In genomic region chr7:126861429-126862130, GRCm38 (mm10) we compare ENCODE assay signal across 8 mouse cellular contexts. TPM values are rescaled to one million over a fixed set of nuclear protein-coding genes. Genes with fewer than 3 reads are reported as not detected.
DNase-seq lines count a peak whose midpoint lies in the region; ATAC-seq and TF ChIP-seq lines count a peak whose summit lies in the region.

Hirip3 (plus strand) TSS chr7:126861972.

- H3K4me1 ChIP-seq in E14TG2a.4 (replicated peaks; ENCODE audit: low read depth, low read length) = peaks cover 85% of the 10 kb centered on the region
- H3K4me1 ChIP-seq in forebrain, embryonic 13.5 days = peaks cover 33% of the 10 kb centered on the region
- H3K4me1 ChIP-seq in liver, postnatal 0 days (ENCODE audit: insufficient read depth) = peaks cover 17% of the 10 kb centered on the region
- peaks cover 18% of the 10 kb centered on the region for H3K4me1 ChIP-seq in neural tube, embryonic 14.5 days (ENCODE audit: control insufficient read depth, insufficient read depth, low read length)

- peak within 1 kb of the TSS; percentile 95 for H3K4me3 ChIP-seq in E14TG2a.4 (replicated peaks; ENCODE audit: low read length)
- H3K4me3 ChIP-seq in forebrain, embryonic 13.5 days = peak within 1 kb of the TSS; percentile 65
- peak within 1 kb of the TSS; percentile 72 for H3K4me3 ChIP-seq in liver, postnatal 0 days (ENCODE audit: low read depth, low read length)
- H3K4me3 ChIP-seq in neural tube, embryonic 14.5 days (ENCODE audit: low read depth, low read length) = peak within 1 kb of the TSS; percentile 38

- peak within 1 kb of the TSS; percentile 68 for H3K9ac ChIP-seq in forebrain, embryonic 13.5 days
- peak within 1 kb of the TSS; percentile 78 for H3K9ac ChIP-seq in liver, postnatal 0 days (replicated peaks)
- H3K9ac ChIP-seq in neural tube, embryonic 14.5 days (replicated peaks; ENCODE audit: low read depth, low read length) = peak within 1 kb of the TSS; percentile 56

- no peak for TF ChIP-seq CTCF in E14TG2a.4 (conservative IDR thresholded peaks at IDR 0.05; ENCODE audit: low read length)
- no peak for TF ChIP-seq CTCF in liver, postnatal 0 days (IDR thresholded peaks at IDR 0.05; ENCODE audit: low read depth)

- peaks cover 6% of the 10 kb centered on the region for H3K9me3 ChIP-seq in E14TG2a.4 (ENCODE audit: low read length)
- H3K9me3 ChIP-seq in forebrain, embryonic 13.5 days (replicated peaks) = no peaks in the 10 kb centered on the region
- H3K9me3 ChIP-seq in liver, postnatal 0 days (ENCODE audit: low read length) = no peaks in the 10 kb centered on the region
- no peaks in the 10 kb centered on the region for H3K9me3 ChIP-seq in neural tube, embryonic 14.5 days (ENCODE audit: control insufficient read depth, low read length)

- H3K27me3 ChIP-seq in E14TG2a.4 (ENCODE audit: insufficient read depth, low read length) = no peaks in the 10 kb centered on the region
- no peaks in the 10 kb centered on the region for H3K27me3 ChIP-seq in forebrain, embryonic 13.5 days
- no peaks in the 10 kb centered on the region for H3K27me3 ChIP-seq in liver, postnatal 0 days (ENCODE audit: insufficient read depth, low read length)
- H3K27me3 ChIP-seq in neural tube, embryonic 14.5 days (ENCODE audit: control insufficient read depth, insufficient read depth, low read length) = no peaks in the 10 kb centered on the region

- H3K36me3 ChIP-seq in E14TG2a.4 (ENCODE audit: insufficient read depth, low read length) = peaks cover 83% of the 10 kb centered on the region
- peaks cover 65% of the 10 kb centered on the region for H3K36me3 ChIP-seq in forebrain, embryonic 13.5 days (ENCODE audit: poor library complexity, severe bottlenecking)
- peaks cover 53% of the 10 kb centered on the region for H3K36me3 ChIP-seq in liver, postnatal 0 days (replicated peaks; ENCODE audit: insufficient read depth, low read length)
- peaks cover 21% of the 10 kb centered on the region for H3K36me3 ChIP-seq in neural tube, embryonic 14.5 days (ENCODE audit: control insufficient read depth, insufficient read depth, low read length)

- peak within 1 kb of the TSS; percentile 77 for H3K27ac ChIP-seq in forebrain, embryonic 13.5 days
- H3K27ac ChIP-seq in liver, postnatal 0 days (ENCODE audit: low read depth) = peak within 1 kb of the TSS; percentile 24
- peak within 1 kb of the TSS; percentile 36 for H3K27ac ChIP-seq in neural tube, embryonic 14.5 days (ENCODE audit: low read depth, low read length)

- TF ChIP-seq EP300 in liver, postnatal 0 days (IDR thresholded peaks at IDR 0.05; ENCODE audit: low read depth) = no peak

- H3K4me2 ChIP-seq in forebrain, embryonic 13.5 days = peak within 1 kb of the TSS; percentile 73
- peak within 1 kb of the TSS; percentile 95 for H3K4me2 ChIP-seq in liver, postnatal 0 days (ENCODE audit: low read depth, low read length)
- H3K4me2 ChIP-seq in neural tube, embryonic 14.5 days (ENCODE audit: low read depth, low read length) = peak within 1 kb of the TSS; percentile 61

- ATAC-seq in forebrain, embryonic 13.5 days = peak; percentile 93
- ATAC-seq in liver, postnatal 0 days = peak; percentile 96
- ATAC-seq in neural tube, embryonic 14.5 days (ENCODE audit: low read depth) = peak; percentile 93

- DNase-seq in c-Kit-positive CD71-positive TER-119-positive erythroid progenitor cells, embryonic 14.5 days (ENCODE audit: low spot score) = peak; percentile 93
- peak; percentile 97 to 98 for DNase-seq in heart, postnatal 10 days
- DNase-seq in large intestine, adult 2 months (ENCODE audit: low read depth, low spot score) = peak; percentile 93
- DNase-seq in liver, postnatal 0 days = peak; percentile 97
- DNase-seq in testis, postnatal 10 days (ENCODE audit: low spot score) = peak; percentile 96

- intact Hi-C loops in heart, postnatal 10 days (cut with DNase I) = loop anchor here (1.0 kb wide), 1 partner anchor 20 kb away; no protein-coding TSS in a partner anchor

- WGBS in forebrain, embryonic 13.5 days = 4% methylated on average over 42 of the region's 42 CpGs
- WGBS in large intestine, adult 2 months = 1% methylated on average over 42 of the region's 42 CpGs
- 1% methylated on average over 42 of the region's 42 CpGs for WGBS in liver, postnatal 0 days (ENCODE audit: insufficient replicate concordance)
- 3% methylated on average over 42 of the region's 42 CpGs for WGBS in neural tube, embryonic 14.5 days

RNA-seq across cellular contexts. Expression of gene Hirip3, which starts in this region (rescaled TPM):
- 47.7 and 49.1 TPM in 2 replicates for polyA plus RNA-seq in forebrain, embryonic 13.5 days (2015; fragmentation: Nextera tagmentation; extraction: Ambion mirVana)
- total RNA-seq in heart, postnatal 10 days (2021) = 10 to 100 TPM; 10.3 to 13.8 TPM
- polyA plus RNA-seq in large intestine, adult 2 months (2012; rRNA removed) = 9.4 and 13.4 TPM in 2 replicates
- 6.5 and 7.2 TPM in 2 replicates for polyA plus RNA-seq in liver, postnatal 0 days (2015; fragmentation: Nextera tagmentation; extraction: Ambion mirVana)
- 11.0 and 15.2 TPM in 2 replicates for polyA plus RNA-seq in neural tube, embryonic 14.5 days (2014; fragmentation: Nextera tagmentation; extraction: Ambion mirVana)

Comparison
In these comparisons a context has a peak if more than half of its experiments do, and no peak if none do; other contexts are left out.
1. Peak in every context shown above with its lines: DNase-seq, ATAC-seq, H3K4me3 ChIP-seq and H3K27ac ChIP-seq.
2. H3K4me3 ChIP-seq: peak in every context shown above with its lines; median percentile 95 in E14TG2a.4; 72 in liver, postnatal 0 days; 65 in forebrain, embryonic 13.5 days; 38 in neural tube, embryonic 14.5 days.
3. H3K27ac ChIP-seq: peak in every context shown above with its lines; median percentile 77 in forebrain, embryonic 13.5 days; 36 in neural tube, embryonic 14.5 days; 24 in liver, postnatal 0 days.